Mouse (Mus musculus): Measurements from ENCODE around the gene Hpcal1.

The Hpcal1 gene

DNA sequence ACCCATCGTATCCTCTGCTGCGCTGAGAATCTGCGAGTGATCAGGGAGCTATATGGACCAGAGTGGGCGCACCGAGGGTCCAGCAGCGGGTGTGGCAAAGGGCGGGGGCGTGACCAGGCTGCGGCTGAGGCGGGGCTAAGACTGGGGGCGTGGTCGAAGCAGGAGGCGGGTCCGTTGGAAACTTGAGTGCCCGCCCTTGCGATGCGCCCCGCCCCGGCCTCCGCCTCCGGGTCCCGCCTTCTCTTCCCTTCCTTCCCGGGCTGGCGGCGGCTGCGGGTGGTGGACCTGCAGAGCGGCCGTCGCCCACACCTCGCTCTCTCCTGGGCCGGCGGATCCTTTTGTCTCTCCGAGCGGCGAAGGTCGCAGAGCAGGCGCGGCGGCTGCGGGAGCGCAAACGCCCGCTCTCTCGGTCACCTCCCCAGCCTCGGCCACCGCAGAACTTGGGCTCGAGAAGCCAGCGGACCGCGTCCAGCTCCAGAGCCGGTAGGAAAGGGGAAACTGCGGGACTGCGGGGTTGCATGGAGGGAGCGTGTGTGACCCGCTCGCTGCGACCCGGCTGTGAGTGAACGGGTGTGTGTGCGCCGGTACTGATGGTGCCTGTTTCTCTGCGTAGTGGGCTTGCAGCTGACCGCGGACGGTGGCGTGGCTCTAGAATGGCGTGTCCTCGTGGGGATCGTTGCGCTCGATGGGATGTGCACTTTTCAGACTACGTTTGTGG is at the start of gene Hpcal1:
Gene Hpcal1, plus strand, starts transcription at position 293 of the 718 bp plus-strand sequence.
- DNase-seq (ENCODE audit: low spot score) = peak; percentile 95

DNA sequence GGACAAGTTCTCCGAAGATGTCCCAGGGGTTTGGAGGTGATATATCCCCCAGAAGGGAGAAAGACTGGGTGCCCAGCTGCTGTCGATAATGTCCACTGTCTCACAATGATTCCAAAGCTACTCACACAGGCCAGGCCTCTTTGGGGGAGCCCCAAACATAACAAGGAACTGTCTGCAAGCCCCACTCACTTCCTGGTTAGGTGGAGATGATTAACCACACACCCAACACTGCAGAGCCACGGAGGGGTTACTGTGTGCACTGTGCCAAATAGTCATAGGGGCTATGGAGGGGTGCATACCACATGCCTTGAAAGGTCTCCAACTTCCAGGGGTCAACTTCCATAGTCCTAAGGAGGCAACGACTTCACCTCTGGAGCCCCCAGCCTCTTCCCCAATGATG is 49.4 kb upstream of the Hpcal1 start:
- DNase-seq (ENCODE audit: low spot score) = no peak

GRCm38 (mm10) chr12:17644385-17645222 is 46.1 kb upstream of the Hpcal1 start:
- DNase-seq (ENCODE audit: low spot score) = no peak

DNA sequence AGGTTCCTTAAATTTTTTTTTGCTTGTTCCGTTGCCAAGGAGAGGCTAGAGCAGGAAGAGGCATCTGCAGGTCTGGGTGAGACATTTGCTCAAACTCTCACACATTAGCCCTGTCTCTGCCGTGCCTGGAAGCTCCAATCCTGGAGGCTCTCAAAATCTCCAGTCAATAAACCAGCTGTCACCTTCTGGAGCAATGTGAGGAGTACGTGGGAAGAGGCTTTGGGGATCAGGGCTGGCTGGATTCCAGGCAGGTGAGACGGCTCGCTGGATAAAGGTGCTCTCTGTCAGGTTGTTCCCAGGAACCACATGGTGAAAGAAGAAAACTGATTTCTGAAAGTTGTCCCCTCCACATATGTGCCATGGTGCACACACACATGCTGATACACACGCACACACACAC is 44.2 kb upstream of the Hpcal1 start:
- DNase-seq (ENCODE audit: low spot score) = no peak

DNA sequence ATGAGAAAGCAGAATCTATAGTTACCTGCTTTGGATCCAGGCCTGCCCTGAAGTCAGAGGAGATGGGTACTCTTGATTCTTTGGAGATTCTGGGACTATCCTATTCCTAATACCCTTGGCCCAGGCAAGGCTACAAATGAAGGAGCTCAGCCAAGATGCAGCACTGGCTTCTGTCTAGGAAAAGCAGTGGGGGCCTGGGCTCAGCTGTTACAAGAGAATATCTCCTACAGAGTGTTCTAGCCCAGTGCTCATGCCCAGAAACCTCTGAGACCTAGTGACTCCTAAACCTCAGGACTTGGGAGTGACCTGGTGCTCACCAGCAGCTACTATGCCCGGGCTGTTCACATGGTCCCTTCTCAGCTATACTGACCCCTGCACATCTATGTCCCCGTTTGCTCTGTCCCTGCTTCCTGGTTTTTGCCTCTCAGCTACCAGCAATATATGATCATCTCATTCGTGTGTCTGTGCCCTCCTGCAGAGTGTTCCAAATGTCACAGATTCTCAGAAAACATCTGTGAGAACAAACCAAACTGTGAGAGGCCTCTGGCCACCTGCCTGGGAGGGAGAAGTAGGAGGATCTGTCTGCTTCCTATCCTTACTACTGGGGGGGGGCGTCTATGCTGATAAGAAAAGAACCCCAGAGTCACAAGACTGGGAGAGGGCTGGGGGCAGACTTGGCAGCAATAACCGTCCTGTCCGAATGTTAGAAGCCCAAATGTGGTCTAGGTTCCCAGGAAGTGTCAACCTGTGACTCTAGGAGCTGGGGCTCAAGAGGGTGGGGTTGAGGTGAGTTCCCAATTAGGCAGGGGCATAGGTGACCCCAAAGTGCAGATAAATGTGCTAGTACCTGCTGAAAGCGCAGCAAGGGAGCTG is 39.2 kb upstream of the Hpcal1 start:
- no peak for DNase-seq (ENCODE audit: low spot score)

DNA sequence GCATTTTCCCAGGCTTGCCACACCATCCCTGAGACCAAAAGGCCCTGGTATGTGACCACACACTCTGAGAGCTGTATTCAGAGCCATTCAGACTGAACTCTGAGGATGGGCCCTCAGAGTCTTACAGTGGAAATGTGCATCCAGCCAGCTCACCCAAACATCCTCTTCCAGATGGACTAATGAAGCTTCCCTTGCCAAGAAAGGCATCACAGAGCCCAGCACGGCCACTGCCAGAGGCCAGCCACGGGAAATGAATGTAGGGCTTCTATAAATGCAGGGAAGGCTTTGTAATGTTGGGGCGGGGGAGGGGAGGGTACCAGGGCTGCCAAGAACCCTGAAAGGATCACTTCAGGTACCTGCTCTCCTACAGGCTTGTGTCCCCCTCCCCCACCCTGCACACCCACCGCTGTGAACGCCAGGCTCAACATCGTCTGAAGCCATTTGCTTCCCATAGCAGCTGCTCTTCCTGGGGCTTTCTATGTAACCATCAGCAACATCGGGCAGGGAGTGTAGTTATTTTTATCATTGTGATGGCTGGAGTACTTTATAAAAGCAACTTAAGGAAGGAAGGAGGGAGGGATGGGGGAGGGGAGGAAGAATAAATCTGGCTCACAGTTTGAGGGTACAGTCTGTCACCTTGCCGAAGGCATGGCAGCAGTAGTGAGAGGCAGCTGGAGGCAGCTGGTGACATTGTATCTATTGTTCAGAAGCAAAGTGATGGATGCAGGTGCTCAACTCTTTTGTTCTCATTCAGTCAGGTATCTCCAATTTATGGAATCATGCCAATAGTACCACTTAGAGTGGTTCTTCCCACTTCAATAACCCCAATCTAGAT is 38.2 kb upstream of the Hpcal1 start:
- no peak for DNase-seq (ENCODE audit: low spot score)

GRCm38 (mm10) chr12:17653051-17653783 is 37.4 kb upstream of the Hpcal1 start:
- DNase-seq (ENCODE audit: low spot score) = no peak

GRCm38 (mm10) chr12:17657561-17658195 is 33.0 kb upstream of the Hpcal1 start:
- DNase-seq (ENCODE audit: low spot score) = no peak

- DNase-seq (ENCODE audit: low spot score) = no peak
Measured at GRCm38 (mm10) chr12:17658521-17658920, 32.1 kb upstream of the Hpcal1 start.

- DNase-seq (ENCODE audit: low spot score) = no peak
Measured at GRCm38 (mm10) chr12:17661483-17661920, 29.2 kb upstream of the Hpcal1 start.

GRCm38 (mm10) chr12:17663991-17664635 is 26.5 kb upstream of the Hpcal1 start:
- no peak for DNase-seq (ENCODE audit: low spot score)

GRCm38 (mm10) chr12:17665906-17666326 is 24.7 kb upstream of the Hpcal1 start:
- peak; percentile 27 for DNase-seq (ENCODE audit: low spot score)

- DNase-seq (ENCODE audit: low spot score) = peak; percentile 51
Measured at GRCm38 (mm10) chr12:17666616-17667015, 24.0 kb upstream of the Hpcal1 start.

DNA sequence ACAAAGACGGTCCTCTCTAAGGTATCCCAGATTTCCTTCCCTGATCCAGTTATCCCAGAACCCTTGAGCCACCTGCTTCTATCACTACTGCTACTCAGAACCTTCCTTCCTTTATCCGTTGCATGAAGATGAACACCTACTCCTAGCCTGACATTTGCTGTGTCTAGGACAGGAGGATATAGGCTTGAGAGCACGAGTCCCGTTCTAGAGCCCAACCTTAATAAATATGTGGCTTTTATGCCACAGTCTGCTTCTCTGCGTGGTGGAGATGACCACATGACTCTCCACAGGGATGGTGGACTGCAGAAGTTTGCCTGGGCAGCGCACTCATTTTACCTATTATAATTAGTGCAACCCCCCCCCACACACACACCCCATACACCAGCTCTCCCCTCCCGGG is 16.9 kb upstream of the Hpcal1 start:
- DNase-seq (ENCODE audit: low spot score) = no peak

GRCm38 (mm10) chr12:17674182-17674812 is 16.4 kb upstream of the Hpcal1 start:
- no peak for DNase-seq (ENCODE audit: low spot score)

DNA sequence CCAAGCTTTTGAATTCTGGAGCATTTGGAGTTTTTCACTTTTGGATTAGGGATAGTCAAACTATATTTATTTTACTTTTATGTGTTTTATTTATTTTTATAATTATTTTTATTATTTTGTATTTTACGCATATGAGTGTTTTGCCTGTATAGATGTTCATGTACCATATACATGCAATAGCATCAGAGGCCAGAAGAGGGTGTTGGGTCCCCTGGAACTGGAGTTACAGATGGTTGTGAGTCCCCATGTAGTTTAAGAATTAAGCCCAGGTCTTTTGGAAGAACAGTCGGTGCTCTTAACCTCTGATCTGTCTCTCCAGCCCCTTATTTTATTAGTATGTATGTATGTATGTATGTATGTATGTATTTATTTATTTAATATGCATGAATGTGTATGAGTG is 12.9 kb upstream of the Hpcal1 start:
- DNase-seq (ENCODE audit: low spot score) = no peak

GRCm38 (mm10) chr12:17679571-17679970 is 11.1 kb upstream of the Hpcal1 start:
- DNase-seq (ENCODE audit: low spot score) = no peak

GRCm38 (mm10) chr12:17682161-17682560 is 8.5 kb upstream of the Hpcal1 start:
- DNase-seq (ENCODE audit: low spot score) = peak; percentile 56

- no peak for DNase-seq (ENCODE audit: low spot score)
Measured at GRCm38 (mm10) chr12:17684315-17684714, 6.3 kb upstream of the Hpcal1 start.
